Mouse (Mus musculus) intestine, postnatal 0 days (tissue): ENCODE data around the gene Pard3b. TPM values are rescaled to one million over a fixed set of nuclear protein-coding genes. Genes with fewer than 3 reads are reported as not detected.

ENCODE experiments used
- ATAC-seq: fragments of 200-750 bp; cut with Nextera tagmentation; 2 replicates; pipeline ENCODE4 v1.8.0; 2017; ENCODE audit warnings: mild to moderate bottlenecking, moderate TSS enrichment, moderate library complexity
- H3K27ac ChIP-seq: fragments of 300-500 bp; sonication (generic); 2 replicates; pipeline ENCODE4 v1.5.1; 2014; ENCODE audit warnings: mild to moderate bottlenecking, low read depth, low read length, moderate library complexity
- H3K27me3 ChIP-seq: fragments of 300-500 bp; sonication (generic); replicated peaks from 2 replicates; pipeline ENCODE4 v1.6.1; 2014; ENCODE audit warnings: low read length, mixed read lengths; ENCODE audit not compliant: control insufficient read depth, insufficient read depth
- H3K36me3 ChIP-seq: fragments of 300-500 bp; sonication (generic); 2 replicates; pipeline ENCODE4 v1.6.1; 2014; ENCODE audit warnings: mild to moderate bottlenecking, moderate library complexity; ENCODE audit not compliant: control insufficient read depth, insufficient read depth
- H3K4me1 ChIP-seq: fragments of 300-500 bp; sonication (generic); replicated peaks from 2 replicates; pipeline ENCODE4 v1.6.1; 2014; ENCODE audit warnings: antibody characterized with exemption, low read length, mixed read lengths; ENCODE audit not compliant: control insufficient read depth, insufficient read depth
- H3K4me2 ChIP-seq: fragments of 300-500 bp; sonication (generic); replicated peaks from 2 replicates; pipeline ENCODE4 v1.6.1; 2014; ENCODE audit warnings: low read depth, mild to moderate bottlenecking, moderate library complexity
- H3K4me3 ChIP-seq: fragments of 300-500 bp; sonication (generic); 2 replicates; pipeline ENCODE4 v1.5.1; 2014; ENCODE audit warnings: low read depth, low read length
- H3K9ac ChIP-seq: fragments of 300-500 bp; sonication (generic); 2 replicates; pipeline ENCODE4 v1.6.1; 2014; ENCODE audit warnings: mild to moderate bottlenecking, low read depth, low read length
- H3K9me3 ChIP-seq: fragments of 300-500 bp; sonication (generic); 2 replicates; pipeline ENCODE4 v1.6.1; 2016; ENCODE audit warnings: mixed run types; ENCODE audit not compliant: control insufficient read depth
- CTCF ChIP-seq: sonication (generic); IDR thresholded peaks from 2 replicates; pipeline ENCODE4 v1.5.1; 2016; ENCODE audit warnings: low read depth, mild to moderate bottlenecking, control low read depth, antibody characterized with exemption, moderate library complexity
- WGBS: fragments of 180-500 bp; shearing (Covaris S2); extraction: QIAGEN DNeasy Blood & Tissue Kit; methylation state at CpG from one replicate; pipeline ENCODE4 v1.1.7; 2014; 5-methylcytosine and 5-hydroxymethylcytosine counted together
- polyA plus RNA-seq: library from polyadenylated mRNA; unstranded; fragments of >200 nt; fragmentation: Nextera tagmentation; extraction: Ambion mirVana; gene quantifications from 2 replicates; pipeline ENCODE4 v1.2.1, GENCODE M21; 2015

Pard3b gene
- polyA plus RNA-seq, 1 experiment from 2014 or later, result 17.2 TPM

GRCm38 (mm10) chr1:62679466-62679865 lies 1040.8 kb downstream of the Pard3b start:
- Histone ChIP-seq H3K36me3 (no peaks in the 10 kb centered on the region), H3K4me2 (no peak overlapping the region), H3K9me3 (no peaks in the 10 kb centered on the region), H3K27ac (no peak overlapping the region), H3K4me3 (no peak overlapping the region), H3K4me1 (no peaks in the 10 kb centered on the region), H3K27me3 (no peaks in the 10 kb centered on the region), H3K9ac (no peak overlapping the region)
- no peak for ATAC-seq
- no peak for TF ChIP-seq CTCF
- 78% methylated on average over 2 of the region's 2 CpGs for WGBS

GRCm38 (mm10) chr1:62682456-62683385 lies 1044.1 kb downstream of the Pard3b start:
- Histone ChIP-seq H3K9ac (no peak overlapping the region), H3K4me1 (no peaks in the 10 kb centered on the region), H3K9me3 (no peaks in the 10 kb centered on the region), H3K27me3 (no peaks in the 10 kb centered on the region), H3K4me2 (no peak overlapping the region), H3K36me3 (no peaks in the 10 kb centered on the region), H3K27ac (no peak overlapping the region), H3K4me3 (no peak overlapping the region)
- no peak for TF ChIP-seq CTCF
- 58% methylated on average over 21 of the region's 21 CpGs for WGBS
- no peak for ATAC-seq

GRCm38 (mm10) chr1:62683498-62683897 lies 1044.9 kb downstream of the Pard3b start:
- 71% methylated on average over 2 of the region's 2 CpGs for WGBS

GRCm38 (mm10) chr1:62687511-62687910 lies 1048.9 kb downstream of the Pard3b start:
- WGBS, result 74% methylated on average over 8 of the region's 8 CpGs
- H3K27ac ChIP-seq, result no peak overlapping the region
- H3K4me2 ChIP-seq, result no peak overlapping the region
- no peaks in the 10 kb centered on the region for H3K9me3 ChIP-seq
- H3K9ac ChIP-seq, result no peak overlapping the region
- no peaks in the 10 kb centered on the region for H3K4me1 ChIP-seq
- ATAC-seq, result no peak
- no peaks in the 10 kb centered on the region for H3K27me3 ChIP-seq
- H3K36me3 ChIP-seq, result no peaks in the 10 kb centered on the region
- no peak overlapping the region for H3K4me3 ChIP-seq
- TF ChIP-seq CTCF, result no peak

More at GRCm38 (mm10) chr1:62683498-62683897, 1044.9 kb downstream of the Pard3b start:
- Histone ChIP-seq H3K27ac (no peak overlapping the region), H3K36me3 (no peaks in the 10 kb centered on the region), H3K4me3 (no peak overlapping the region), H3K27me3 (no peaks in the 10 kb centered on the region), H3K4me1 (no peaks in the 10 kb centered on the region), H3K9ac (no peak overlapping the region), H3K9me3 (no peaks in the 10 kb centered on the region), H3K4me2 (no peak overlapping the region)
- no peak for TF ChIP-seq CTCF
- ATAC-seq, result no peak

GRCm38 (mm10) chr1:62691175-62691574 lies 1052.6 kb downstream of the Pard3b start:
- Histone ChIP-seq H3K36me3 (no peaks in the 10 kb centered on the region), H3K4me2 (no peak overlapping the region), H3K27ac (no peak overlapping the region), H3K4me3 (no peak overlapping the region), H3K27me3 (no peaks in the 10 kb centered on the region), H3K4me1 (no peaks in the 10 kb centered on the region), H3K9me3 (no peaks in the 10 kb centered on the region), H3K9ac (no peak overlapping the region)
- WGBS, result 74% methylated on average over 6 of the region's 6 CpGs
- ATAC-seq, result no peak
- no peak for TF ChIP-seq CTCF
